Mouse (Mus musculus): ENCODE results near the gene Rab7.

GRCm38 (mm10) chr6:88042336-88042735, 2.7 kb downstream of the Rab7 start:
- TF ChIP-seq CTCF (conservative IDR thresholded peaks at IDR 0.05 in 1 of 2, IDR thresholded peaks at IDR 0.05 in 1 of 2; ENCODE audit: low read depth in 2 of 2, low read length in 2 of 2): no peak
- no peak for TF ChIP-seq POLR2A (IDR thresholded peaks at IDR 0.05; ENCODE audit: low read depth, low read length)
- no peak for TF ChIP-seq USF2 (conservative IDR thresholded peaks at IDR 0.05; ENCODE audit: low read depth, low read length)
- TF ChIP-seq USF1 (IDR thresholded peaks at IDR 0.05; ENCODE audit: low read depth, low read length): no peak
- no peak for TF ChIP-seq MYC (IDR thresholded peaks at IDR 0.05; ENCODE audit: low read depth, low read length)
- no peak for TF ChIP-seq RCOR1 (conservative IDR thresholded peaks at IDR 0.05; ENCODE audit: low read depth, low read length)
- no peak for TF ChIP-seq HCFC1 (IDR thresholded peaks at IDR 0.05; ENCODE audit: low read depth, low read length)
- no peak for TF ChIP-seq MAZ (IDR thresholded peaks at IDR 0.05; ENCODE audit: low read depth, low read length)
